Mouse (Mus musculus): Measurements from ENCODE around the gene Rab20.
"Not testable (repeated sequence)": the region's sequence is repeated elsewhere in the genome, so short reads cannot be mapped to it uniquely, and the experiment has no call there.

The Rab20 gene

GRCm38 (mm10) chr8:11477811-11478761, at the start of gene Rab20:
TSS of gene Rab20 (minus strand) at chr8:11478710.
- DNase-seq (ENCODE audit: low read depth, low spot score) = peak; percentile 63

- DNase-seq (ENCODE audit: low read depth, low spot score) = no peak
Measured at GRCm38 (mm10) chr8:11523331-11523730, 44.8 kb upstream of the Rab20 start.

- DNase-seq (ENCODE audit: low read depth, low spot score) = no peak
Measured at GRCm38 (mm10) chr8:11518676-11519075, 40.2 kb upstream of the Rab20 start.

GRCm38 (mm10) chr8:11518056-11518396, 39.5 kb upstream of the Rab20 start:
- no peak for DNase-seq (ENCODE audit: low read depth, low spot score)

- DNase-seq (ENCODE audit: low read depth, low spot score) = no peak
Measured at GRCm38 (mm10) chr8:11517366-11518055, 39.0 kb upstream of the Rab20 start.

GRCm38 (mm10) chr8:11516292-11516691, 37.8 kb upstream of the Rab20 start:
- no peak for DNase-seq (ENCODE audit: low read depth, low spot score)

- DNase-seq (ENCODE audit: low read depth, low spot score) = no peak
Measured at GRCm38 (mm10) chr8:11513247-11513646, 34.7 kb upstream of the Rab20 start.

GRCm38 (mm10) chr8:11512711-11513110, 34.2 kb upstream of the Rab20 start:
- no peak for DNase-seq (ENCODE audit: low read depth, low spot score)

GRCm38 (mm10) chr8:11510971-11511370, 32.5 kb upstream of the Rab20 start:
- no peak for DNase-seq (ENCODE audit: low read depth, low spot score)

GRCm38 (mm10) chr8:11508880-11509279, 30.4 kb upstream of the Rab20 start:
- no peak for DNase-seq (ENCODE audit: low read depth, low spot score)

- DNase-seq (ENCODE audit: low read depth, low spot score) = peak; percentile 70
Measured at GRCm38 (mm10) chr8:11506802-11507201, 28.3 kb upstream of the Rab20 start.

GRCm38 (mm10) chr8:11506074-11506473, 27.6 kb upstream of the Rab20 start:
- DNase-seq (ENCODE audit: low read depth, low spot score) = no peak

- DNase-seq (ENCODE audit: low read depth, low spot score) = no peak
Measured at GRCm38 (mm10) chr8:11503476-11504232, 25.1 kb upstream of the Rab20 start.

- DNase-seq (ENCODE audit: low read depth, low spot score) = no peak
Measured at GRCm38 (mm10) chr8:11498786-11499485, 20.4 kb upstream of the Rab20 start.

GRCm38 (mm10) chr8:11498281-11498680, 19.8 kb upstream of the Rab20 start:
- DNase-seq (ENCODE audit: low read depth, low spot score) = no peak

- peak; percentile 90 for DNase-seq (ENCODE audit: low read depth, low spot score)
Measured at GRCm38 (mm10) chr8:11497017-11497990, 18.8 kb upstream of the Rab20 start, which contains the start of gene Naxd. TSS of gene Naxd (plus strand) at chr8:11497506.

GRCm38 (mm10) chr8:11492340-11492739, 13.8 kb upstream of the Rab20 start:
- DNase-seq (ENCODE audit: low read depth, low spot score) = not testable (repeated sequence)

- no peak for DNase-seq (ENCODE audit: low read depth, low spot score)
Measured at GRCm38 (mm10) chr8:11487229-11487628, 8.7 kb upstream of the Rab20 start.

- peak; percentile 67 for DNase-seq (ENCODE audit: low read depth, low spot score)
Measured at GRCm38 (mm10) chr8:11486142-11486541, 7.6 kb upstream of the Rab20 start.

GRCm38 (mm10) chr8:11482537-11482936, 4.0 kb upstream of the Rab20 start:
- no peak for DNase-seq (ENCODE audit: low read depth, low spot score)

Measured in CD4-positive helper T cell, adult 2 months (primary cell).